Mouse (Mus musculus): ENCODE measurements around the gene Apol7b.
"Not testable (repeated sequence)": the region's sequence is repeated elsewhere in the genome, so short reads cannot be mapped to it uniquely, and the experiment has no call there.

The Apol7b gene

DNA sequence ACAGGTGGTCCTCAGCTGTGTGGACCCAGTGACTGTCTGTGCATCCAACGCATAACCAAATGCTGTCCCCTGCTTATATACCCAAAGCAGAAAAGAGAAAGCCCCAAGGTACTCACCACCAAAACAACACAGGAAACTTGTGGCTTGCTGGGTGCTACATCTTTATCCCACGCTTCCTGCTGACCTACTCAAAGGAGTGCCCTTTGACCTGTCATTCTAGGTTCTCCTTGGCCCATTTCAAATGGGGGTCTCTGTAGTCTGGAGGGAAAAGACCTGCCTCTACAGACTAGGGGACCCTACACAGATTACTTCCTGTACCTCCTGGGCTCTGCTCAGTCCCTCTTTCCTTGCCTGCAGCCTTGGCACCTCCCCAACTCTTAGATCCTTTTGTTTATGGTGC, at the start of gene Apol7b:
Gene Apol7b (minus strand): TSS at position 101 of the 400 bp plus-strand sequence.
- not testable (repeated sequence) for DNase-seq (ENCODE audit: low spot score in 2 of 2)

DNA sequence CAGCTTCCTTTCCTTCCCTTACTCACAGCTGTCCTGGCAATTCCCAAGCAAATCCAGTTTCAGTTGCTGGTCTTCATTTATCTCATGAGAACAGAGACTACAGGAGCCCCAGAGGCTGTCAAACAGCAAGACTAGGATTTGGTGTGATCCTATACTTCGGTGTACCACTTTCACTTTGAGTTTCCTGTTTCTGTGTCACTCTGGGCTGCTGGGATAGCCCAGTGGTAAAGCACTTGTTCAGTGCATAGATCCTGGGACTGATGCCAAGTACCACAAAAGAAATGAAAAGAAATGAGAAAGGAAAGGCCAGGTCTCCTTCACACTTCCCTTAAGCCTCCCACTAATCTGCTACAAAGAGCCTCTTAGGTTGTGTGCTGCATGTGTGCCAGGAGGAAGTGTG, 47.4 kb upstream of the Apol7b start:
- not testable (repeated sequence) for DNase-seq (ENCODE audit: low spot score in 2 of 2)

DNA sequence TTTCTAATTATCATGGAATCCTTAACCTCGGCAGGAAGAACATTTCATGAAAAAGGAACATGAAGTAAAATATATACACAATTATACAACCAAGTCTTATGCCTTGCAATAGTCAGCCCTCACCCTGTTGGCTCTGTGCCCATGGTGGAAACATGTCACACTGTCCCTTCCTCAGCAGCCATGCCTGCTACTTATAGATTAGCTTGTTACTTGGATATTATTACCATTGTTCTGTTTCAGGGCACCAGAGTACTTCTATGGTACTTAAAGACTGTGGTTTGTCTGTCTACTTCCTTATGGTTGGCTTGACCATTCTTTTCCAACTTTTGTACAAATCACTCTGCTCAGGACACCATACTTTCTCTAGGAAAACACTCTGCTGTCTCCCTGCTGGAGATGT, 45.9 kb upstream of the Apol7b start:
- DNase-seq (ENCODE audit: low spot score in 2 of 2) = not testable (repeated sequence)

DNA sequence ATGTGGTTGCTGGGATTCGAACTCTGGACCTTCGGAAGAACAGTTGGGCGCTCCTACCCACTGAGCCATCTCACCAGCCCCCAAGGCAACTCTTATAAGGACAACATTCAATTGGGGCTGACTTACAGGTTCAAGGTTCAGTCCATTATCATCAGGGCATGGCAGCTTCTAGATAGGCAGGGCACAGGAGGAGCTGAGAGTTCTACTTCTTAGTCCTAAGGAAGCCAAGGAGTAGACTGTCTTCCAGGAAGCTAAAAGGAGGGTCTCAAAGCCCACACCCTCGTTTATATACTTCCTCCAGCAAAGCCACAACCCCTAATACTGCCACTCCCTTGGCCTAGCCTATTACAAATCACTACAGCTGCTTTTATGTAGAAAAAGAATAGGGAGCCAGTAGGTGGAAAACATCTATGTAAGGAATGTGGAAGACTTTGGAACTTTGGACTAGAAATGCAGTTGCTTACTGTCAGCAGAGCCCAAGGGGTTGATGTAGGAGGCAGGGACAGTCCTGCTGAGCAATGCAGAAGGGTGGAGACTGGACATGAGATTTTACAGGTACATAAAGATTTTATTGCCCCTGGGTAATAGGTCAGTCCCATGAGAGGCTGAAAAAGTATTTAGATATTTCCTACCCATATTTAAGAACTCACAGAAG, 35.0 kb upstream of the Apol7b start:
- DNase-seq (ENCODE audit: low spot score in 2 of 2) = no peak

DNA sequence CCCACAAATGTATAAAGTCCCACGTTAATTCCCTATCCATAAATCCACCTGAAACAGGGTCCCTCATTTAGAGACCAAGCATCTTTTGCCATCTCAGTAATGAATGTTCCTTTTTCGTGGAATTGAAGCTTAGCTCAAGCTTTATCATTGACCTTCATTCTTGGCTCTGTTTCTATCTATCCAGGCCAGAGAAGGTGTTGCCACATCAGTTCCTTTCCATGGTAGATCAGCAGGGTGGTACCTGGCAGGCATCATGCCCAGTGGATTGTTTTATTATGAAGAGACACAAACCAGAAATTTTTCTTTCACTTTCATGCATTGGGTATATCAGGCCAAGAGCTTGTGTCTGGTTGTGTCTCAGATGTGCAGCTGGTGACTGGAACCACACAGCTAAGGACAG, 29.4 kb upstream of the Apol7b start, which contains the start of gene Apol10a:
Gene Apol10a (plus strand): TSS at position 355 of the 400 bp plus-strand sequence.
- DNase-seq (ENCODE audit: low spot score in 2 of 2) = not testable (repeated sequence)

DNA sequence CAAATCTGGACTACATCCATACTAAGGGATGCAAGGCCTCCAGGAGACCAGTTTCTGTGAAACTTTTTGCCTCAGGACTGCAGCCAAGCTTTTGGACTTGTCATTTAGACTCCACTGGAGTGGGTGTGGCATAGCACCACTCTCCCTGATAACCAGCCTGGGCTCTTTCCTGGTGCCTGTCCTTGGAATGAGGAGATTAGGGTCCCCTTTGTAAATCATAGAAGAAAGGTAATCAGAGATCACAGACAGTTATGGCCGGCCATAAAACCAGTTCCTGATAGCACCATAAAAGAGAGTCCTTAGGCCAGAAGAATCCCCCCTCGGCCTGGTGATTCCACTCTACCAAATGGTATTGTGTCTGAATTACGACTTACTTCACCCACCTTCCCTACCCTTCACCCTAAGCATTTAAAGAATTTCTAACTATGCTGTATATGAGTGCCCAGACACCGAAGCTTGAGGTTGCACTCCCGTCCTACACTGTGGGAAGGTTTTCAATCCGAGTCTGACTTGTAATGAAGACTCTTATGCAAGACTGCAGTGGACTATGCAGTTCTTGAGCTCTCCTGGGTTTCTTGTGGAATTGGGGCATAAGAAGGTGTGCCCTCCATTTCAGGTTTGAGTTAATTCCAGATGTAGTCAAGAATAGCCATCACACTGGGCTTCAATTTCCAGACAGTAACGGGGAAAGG, 27.6 kb upstream of the Apol7b start:
- not testable (repeated sequence) for DNase-seq (ENCODE audit: low spot score in 2 of 2)

DNA sequence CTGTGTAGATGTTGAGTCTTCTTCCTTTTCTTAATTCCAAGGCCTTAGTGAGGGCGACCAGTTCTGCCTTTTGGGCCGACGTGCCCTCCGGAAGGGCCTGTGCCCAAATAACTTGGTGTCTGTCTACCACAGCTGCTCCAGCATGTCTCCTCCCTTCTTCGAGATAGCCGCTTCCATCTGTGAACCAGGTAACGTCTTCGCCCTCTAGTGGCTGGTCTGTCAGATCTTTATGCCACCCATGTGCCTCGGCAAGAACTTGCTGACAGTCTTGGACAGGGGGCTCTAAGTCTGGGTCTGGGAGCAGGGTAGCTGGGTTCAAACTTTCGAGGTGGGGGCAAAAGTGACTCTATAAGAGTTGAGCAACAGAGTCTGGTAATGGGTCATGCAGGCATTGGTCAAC, 2.6 kb upstream of the Apol7b start:
- not testable (repeated sequence) for DNase-seq (ENCODE audit: low spot score in 2 of 2)

DNA sequence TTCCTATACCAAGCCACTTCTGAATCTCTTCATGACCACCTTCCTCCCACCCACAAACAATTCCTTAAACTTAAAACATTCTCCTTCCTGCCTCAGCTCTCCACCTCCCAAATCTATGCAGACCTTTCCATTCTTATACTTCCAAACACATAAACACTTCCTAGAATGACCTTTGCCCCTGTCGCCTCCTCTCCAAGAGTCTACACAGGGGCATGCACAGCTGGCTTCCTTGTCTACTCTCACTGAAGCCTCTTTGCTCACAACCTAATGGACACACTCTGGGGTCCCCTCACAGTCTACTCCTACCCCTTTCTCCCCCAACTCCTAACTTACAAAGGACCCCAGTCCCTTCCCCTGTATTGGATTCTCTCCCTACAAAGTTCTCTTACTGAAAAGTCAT, 1.6 kb downstream of the Apol7b start:
- not testable (repeated sequence) for DNase-seq (ENCODE audit: low spot score in 2 of 2)

DNA sequence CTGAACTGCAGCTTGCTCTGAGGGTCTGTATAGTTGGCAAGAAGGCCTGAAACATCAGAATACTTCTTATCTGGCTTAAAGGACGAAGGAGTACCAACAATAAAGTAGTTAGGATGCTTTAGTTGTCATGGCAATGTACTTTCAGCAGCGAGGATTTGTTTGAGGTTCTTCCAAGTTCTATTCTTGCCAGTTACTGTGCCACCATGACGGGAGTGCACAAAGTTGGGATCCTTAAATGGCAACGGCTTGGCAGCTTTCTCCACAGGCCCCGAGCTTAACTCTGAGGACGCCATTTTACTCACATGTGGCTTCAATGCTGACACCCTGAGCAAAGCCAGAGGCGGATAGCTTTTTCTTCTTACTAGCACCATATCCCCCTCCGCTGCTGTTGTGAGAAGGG, 2.5 kb downstream of the Apol7b start:
- DNase-seq (ENCODE audit: low spot score in 2 of 2) = peak; percentile 28

DNA sequence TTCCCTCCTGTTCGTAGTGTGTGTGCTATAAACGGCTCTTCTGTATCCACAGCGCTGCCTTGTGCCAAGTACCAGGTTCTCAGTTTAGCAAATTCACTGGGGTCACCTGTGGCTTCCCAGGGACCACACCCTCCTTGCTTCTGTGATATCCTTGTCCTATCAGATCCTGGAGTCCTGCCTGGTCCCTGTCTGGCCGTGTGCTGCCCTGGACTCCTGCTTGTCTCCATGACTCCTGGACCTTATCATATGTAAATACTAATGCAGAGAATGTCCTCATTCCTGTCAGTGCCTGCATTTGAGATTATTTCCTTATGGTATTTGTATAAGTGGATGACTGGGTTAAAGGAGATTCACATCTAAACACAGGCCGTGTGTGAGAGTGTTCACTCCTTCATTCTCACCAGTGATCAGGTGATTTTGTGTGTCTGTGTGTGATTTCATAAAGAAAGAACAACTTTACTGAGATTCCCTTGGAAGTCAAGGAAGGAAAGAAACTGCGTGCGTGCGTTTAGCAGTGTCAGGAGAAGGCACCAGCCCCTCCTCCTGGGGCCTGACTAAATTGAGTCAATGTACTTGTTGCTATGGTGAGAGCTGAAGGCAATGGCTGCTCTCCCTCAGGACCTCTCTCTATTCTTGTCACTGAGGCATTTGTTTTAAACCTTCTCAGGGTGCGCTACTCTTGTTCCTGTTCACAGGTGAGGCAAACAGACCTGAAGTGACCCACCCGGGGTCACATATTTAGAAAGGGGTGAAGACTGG, 18.4 kb downstream of the Apol7b start:
- DNase-seq (ENCODE audit: low spot score in 2 of 2) = not testable (repeated sequence)

DNA sequence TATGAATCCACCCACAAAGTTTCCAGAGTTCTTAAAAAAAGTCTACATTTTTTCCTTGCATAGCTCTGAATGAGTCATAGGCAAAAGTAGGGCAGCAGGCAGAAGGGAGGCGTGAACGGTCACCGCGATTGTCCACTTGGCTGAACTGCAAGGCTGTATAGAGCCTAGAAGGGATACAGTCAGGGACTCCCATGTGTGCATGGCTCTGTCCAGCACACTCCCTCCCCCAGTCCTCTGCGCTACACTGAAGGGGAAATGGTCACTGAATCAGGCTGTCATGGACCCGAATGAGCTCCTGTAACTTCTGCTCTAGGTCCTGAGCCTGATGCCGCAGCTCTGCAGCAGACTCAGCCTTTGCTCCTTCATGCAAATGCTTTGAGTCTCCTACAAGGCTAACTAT, 24.4 kb downstream of the Apol7b start:
- not testable (repeated sequence) for DNase-seq (ENCODE audit: low spot score in 2 of 2)

DNA sequence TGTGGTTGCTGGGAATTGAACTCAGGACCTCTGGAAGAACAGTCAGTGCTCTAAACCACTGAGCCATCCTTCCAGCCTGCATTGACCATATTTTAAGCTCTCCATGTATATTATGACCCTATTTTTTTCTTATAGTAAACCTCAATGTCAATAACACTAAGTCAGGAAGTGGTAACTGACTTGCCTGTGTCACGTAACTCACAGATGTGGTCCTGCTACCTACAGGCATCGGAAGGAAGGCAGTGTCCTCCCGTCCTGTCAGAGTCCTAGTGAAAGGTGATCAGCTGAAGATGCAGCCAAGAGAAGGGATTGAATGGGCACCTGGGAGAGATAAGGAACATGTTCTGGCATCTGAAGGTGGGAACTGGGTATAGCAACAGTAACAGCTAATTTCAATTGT, 27.6 kb downstream of the Apol7b start:
- not testable (repeated sequence) for DNase-seq (ENCODE audit: low spot score in 2 of 2)

DNA sequence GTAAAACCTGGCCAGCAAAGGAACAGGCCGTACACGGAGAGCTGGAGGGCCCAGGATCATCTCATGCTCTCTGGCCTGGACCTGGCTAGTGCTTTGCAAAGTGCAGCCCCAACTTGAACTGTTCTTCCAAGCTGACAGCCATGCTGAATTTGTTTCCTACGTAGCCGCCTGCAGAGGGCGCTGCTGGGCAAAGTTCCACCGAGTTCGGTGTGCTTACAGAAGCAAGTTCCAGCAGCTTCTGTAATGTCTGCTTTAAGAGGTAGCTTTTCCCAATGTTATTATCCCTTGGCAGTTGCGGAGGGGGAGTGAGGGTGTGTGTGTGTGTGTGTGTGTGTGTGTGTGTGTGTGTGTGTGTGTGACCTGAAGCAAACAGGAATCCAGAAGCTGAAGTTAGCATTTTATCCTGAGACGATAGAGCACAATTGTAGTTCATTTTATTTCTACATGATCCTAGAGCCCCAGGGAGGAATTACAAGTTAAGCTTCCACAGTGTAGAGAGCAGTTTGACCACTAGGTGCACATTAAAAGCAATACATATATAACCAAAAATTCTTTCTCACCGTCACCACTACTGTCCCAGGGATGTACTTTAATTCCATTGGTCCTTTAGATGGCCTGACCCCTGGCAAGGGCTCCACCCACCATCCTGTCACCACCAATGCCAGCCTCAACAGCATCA, 30.5 kb downstream of the Apol7b start:
- not testable (repeated sequence) for DNase-seq (ENCODE audit: low spot score in 2 of 2)

DNA sequence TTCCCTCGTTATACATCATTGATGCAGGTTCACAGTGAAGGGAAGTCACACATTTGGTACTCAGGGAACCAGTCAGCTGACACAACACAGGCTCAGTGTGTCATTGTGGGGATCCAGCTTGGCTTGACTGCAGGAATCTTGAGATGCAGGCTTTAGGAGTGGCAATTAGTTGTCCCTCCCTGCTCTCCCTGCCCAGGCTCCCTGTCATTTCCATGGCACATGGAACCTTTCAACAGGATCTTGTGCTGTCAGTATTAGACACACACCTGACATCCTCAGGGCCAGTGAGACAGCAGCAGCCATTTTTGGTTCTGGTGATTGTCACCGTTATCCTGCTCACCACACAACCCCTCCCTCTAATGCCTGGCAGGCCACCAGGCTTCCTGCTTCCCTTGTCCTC, 31.6 kb downstream of the Apol7b start:
- DNase-seq (ENCODE audit: low spot score in 2 of 2) = not testable (repeated sequence)

DNA sequence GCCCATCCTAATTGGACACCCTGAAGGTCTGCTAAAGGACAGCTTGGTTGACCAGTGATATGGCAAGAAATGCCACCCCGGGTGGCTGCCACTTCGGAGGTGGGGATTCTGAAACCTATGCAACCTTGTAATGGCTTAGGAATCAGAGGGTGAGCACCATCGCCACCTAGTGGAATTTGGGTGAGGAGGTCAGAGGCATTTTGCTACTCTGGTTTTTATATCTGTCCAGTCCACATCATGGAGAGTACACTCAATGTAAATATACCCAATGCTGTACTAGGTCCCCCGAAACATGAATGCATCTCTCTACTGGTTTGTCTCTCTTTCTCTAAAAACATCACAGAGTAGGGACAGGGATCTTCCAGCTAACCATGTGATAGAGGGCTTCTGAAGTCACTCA, 34.6 kb downstream of the Apol7b start:
- DNase-seq (ENCODE audit: low spot score in 2 of 2) = not testable (repeated sequence)

DNA sequence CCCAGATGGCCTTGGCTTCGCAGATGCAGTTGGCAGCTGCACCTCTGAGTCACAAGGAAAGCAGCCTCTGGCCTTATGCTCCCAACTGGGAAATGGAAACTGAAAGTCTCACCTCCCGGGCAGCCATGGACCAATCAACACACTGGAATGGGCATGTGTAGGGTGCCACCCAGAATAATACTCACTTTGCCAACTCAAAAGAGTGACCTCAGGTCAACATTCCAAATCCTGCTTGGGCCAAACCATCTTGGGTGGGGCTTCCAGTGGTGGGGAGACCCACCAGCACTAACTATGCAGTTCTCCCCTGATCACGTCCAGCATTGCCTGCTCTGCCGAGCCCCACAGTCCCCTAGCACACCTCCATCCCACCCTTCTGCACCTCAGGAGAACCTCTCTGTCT, 36.3 kb downstream of the Apol7b start, which contains the start of gene Apol9a:
Gene Apol9a (minus strand): TSS at position 101 of the 400 bp plus-strand sequence.
- not testable (repeated sequence) for DNase-seq (ENCODE audit: low spot score in 2 of 2)

DNA sequence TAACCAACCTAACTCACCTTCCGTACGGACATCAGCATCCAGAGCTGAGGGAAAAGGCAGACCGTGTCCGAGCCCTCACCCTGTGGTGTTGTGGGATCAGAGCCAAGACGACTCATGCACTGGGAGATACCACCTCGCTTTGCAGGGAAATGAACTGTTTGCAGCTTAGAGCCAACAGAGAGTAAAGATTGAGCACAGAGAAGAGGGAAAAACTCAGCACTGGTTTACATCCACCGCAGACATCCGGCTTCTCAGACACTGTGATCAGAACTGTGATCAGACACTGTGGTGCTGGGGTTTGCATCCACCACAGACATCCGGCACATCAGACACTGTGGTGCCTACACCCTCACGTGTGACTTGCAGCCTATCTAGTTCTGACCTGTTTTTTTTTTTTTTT, 40.9 kb downstream of the Apol7b start:
- not testable (repeated sequence) for DNase-seq (ENCODE audit: low spot score in 2 of 2)

DNA sequence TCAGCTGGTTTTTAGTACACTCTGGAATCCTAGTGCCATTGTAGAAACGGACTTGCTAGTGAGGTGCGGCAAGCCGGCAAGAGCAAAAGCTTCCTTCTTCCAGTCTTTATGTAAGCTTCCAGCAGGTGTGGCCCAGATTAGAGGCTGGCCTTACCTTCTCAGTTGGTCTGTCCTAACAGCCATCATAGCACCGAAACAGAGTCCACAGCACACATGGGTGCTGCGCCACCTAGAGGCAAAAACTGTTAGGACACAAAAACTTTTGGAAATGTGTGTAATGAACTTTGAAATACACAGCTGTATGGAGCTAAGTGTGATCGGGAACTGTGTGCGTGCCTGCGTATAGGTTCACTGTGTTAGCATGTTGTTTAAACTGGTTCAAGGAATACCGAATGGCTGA, 48.3 kb downstream of the Apol7b start, which contains the start of gene Apol7a:
Gene Apol7a (minus strand): TSS at position 84 of the 400 bp plus-strand sequence.
- not testable (repeated sequence) for DNase-seq (ENCODE audit: low spot score in 2 of 2)

DNA sequence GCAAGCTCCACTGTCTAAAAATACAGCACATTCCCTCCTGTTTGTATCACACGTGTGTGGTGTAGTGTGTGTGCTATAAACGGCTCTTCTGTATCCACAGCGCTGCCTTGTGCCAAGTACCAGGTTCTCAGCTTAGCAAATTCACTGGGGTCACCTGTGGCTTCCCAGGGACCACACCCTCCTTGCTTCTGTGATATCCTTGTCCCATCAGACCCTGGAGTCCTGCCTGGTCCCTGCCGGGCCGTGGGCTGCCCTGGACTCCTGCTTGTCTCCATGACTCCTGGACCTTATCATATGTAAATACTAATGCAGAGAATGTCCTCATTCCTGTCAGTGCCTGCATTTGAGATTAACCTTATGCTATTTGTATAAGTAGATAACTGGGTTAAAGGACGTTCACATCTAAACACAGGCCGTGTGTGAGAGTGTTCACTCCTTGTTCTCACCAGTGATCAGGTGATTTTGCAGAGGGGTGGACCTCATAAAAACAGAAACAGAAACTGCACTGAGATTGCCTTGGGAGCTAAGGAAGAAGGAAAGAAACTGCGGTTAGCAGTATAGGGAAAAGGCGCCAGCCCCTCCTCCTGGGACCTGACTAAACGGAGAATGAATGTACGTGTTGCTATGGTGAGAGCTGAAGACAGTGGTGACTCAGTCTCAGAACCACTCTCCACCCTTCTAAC, 49.7 kb downstream of the Apol7b start:
- DNase-seq (ENCODE audit: low spot score in 2 of 2) = peak in 1 of 2 experiments; percentile 22

DNA sequence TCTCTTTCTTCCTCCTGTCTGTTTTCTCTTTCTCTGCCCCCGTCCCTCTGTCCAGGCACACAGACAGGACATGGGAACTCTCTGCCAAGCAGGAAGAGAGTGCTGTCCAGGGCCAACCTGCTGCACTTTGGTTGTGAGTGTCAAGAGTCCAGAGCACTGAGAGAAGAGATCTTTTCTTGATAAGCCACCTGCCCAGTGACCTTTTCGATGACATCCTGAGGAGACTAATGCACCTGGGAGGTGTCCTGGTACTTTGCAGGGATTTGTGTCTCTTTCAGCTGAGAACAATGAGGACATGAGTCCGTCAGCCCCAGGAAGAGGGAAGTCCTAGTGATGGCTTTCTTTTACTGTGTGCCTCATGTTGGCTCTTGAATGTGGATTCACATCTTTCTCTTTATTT, 53.5 kb downstream of the Apol7b start:
- DNase-seq (ENCODE audit: low spot score in 2 of 2) = not testable (repeated sequence)

DNA sequence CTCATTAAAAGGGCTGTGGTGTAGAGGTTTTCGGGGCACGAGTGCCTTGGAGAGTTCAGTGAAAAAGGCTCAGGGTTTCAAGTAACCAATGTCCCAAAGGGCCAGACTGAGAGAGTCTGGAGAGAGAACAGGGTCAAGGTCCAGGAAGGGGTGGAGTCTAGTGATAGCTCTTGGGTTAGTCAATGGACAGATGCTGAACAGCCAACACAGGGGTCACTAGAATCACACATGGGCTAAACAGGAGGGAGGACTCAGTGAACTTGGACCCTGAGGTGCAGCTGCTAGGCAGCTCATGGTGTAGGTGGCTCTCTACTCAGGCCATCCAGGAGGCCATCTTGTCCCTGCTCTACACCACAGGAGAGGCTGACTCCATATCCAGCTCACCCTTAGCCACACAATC, 59.8 kb downstream of the Apol7b start:
- no peak for DNase-seq (ENCODE audit: low spot score in 2 of 2)

All from frontal cortex, postnatal 14 days (tissue).